In the genomic region with DNA sequence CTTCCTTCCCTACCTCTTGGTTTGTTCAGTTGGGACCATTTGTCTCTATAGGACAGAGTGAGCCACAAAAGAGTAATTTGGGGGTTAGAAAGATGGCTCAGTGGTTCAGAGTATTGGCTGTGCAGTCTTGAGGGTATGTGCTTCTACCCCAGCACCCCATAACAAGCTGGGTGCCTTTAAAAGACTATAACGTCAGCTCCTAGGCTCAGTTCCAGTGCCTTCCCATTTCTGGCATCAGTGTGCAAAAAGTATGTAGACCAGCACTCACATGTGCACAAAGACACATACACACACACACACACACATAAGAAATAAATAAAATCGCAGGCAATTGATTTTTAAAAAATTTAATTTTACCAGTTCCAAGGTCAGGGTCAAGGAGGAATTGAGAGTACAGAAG, we compare ENCODE assay signal across 20 mouse cellular contexts.
A peak's percentile ranks its signal among the peaks of the same experiment; 100 is the strongest.
DNase-seq lines count a peak whose midpoint lies in the region; TF ChIP-seq lines count a peak whose summit lies in the region.
"Had no signal": no experiment of that assay in that cellular context is flagged by ENCODE, and none has a peak within 500 bp of the region (broad histone marks: within the 10 kb centered on the region; RNA-seq: fewer than 3 reads in every experiment).

No protein-coding gene starts in this region.

- intact Hi-C loops in left cerebral cortex, adult 2 months (cut with DNase I): no loop called here

- 0 out of 2 replicates have a peak overlapping the region, but pooled peaks have one; percentile 32 for H3K27ac ChIP-seq in left cerebral cortex, adult 2 months
- H3K27ac ChIP-seq in bone marrow macrophage, adult 2 months (ENCODE audit: insufficient read depth, low read depth, low read length): peak overlapping the region; percentile 27
- H3K27ac ChIP-seq: embryonic facial prominence, embryonic 13.5 days; embryonic facial prominence, embryonic 15.5 days; forebrain, embryonic 10.5 days; forebrain, embryonic 12.5 days had no signal

- peaks cover 14% of the 10 kb centered on the region for H3K4me1 ChIP-seq in bone marrow macrophage, adult 2 months (ENCODE audit: control insufficient read depth, insufficient read depth, low read length)
- H3K4me1 ChIP-seq: embryonic facial prominence, embryonic 15.5 days; forebrain, embryonic 10.5 days; forebrain, embryonic 12.5 days had no signal

- DNase-seq in left cerebral cortex, adult 2 months (ENCODE audit: extremely low spot score in 1 of 2, low spot score in 2 of 2): no peak
- no peak for DNase-seq in left cerebral cortex, adult 9 months (ENCODE audit: low spot score in 2 of 2)
- DNase-seq in A20 (ENCODE audit: low read depth, low spot score): peak; percentile 21
- DNase-seq in embryo, embryonic 10 days (ENCODE audit: low spot score): no peak
- DNase-seq: adrenal gland, adult 2 months; adrenal gland, postnatal 10 days; adrenal gland, postnatal 25 days; B cell, adult 2 months; cerebellum, adult 11-12 months; cerebellum, adult 2 months; cerebellum, adult 9-10 months; cerebellum, postnatal 10 days; cerebellum, postnatal 25 days; embryo, embryonic 11 days had no signal

- TF ChIP-seq CTCF in left cerebral cortex, adult 2 months (IDR thresholded peaks at IDR 0.05): no peak
- no peak for TF ChIP-seq CTCF in bone marrow macrophage, adult 2 months (IDR thresholded peaks at IDR 0.05; ENCODE audit: low read depth, low read length)

- TF ChIP-seq POLR2A in bone marrow macrophage, adult 2 months (IDR thresholded peaks at IDR 0.05; ENCODE audit: borderline replicate concordance, low read depth, low read length): no peak

- no peak overlapping the region for H3K4me3 ChIP-seq in left cerebral cortex, adult 2 months
- H3K4me3 ChIP-seq in bone marrow macrophage, adult 2 months (ENCODE audit: insufficient read depth, low read length): no peak overlapping the region
- H3K4me3 ChIP-seq: embryonic facial prominence, embryonic 13.5 days; embryonic facial prominence, embryonic 15.5 days; erythroblast, embryonic 14.5 days; forebrain, embryonic 10.5 days; forebrain, embryonic 12.5 days had no signal
